Mouse (Mus musculus): ENCODE results near the gene A530084C06Rik.

- TF ChIP-seq CTCF (IDR thresholded peaks at IDR 0.05; ENCODE audit: low read depth), result no peak
- no peak for TF ChIP-seq EP300 (IDR thresholded peaks at IDR 0.05; ENCODE audit: low read depth)
Measured at GRCm38 (mm10) chr13:31603964-31604363, 44.8 kb upstream of the A530084C06Rik start.
